Mouse (Mus musculus) cortical plate, adult 2 months (tissue): ENCODE data around the gene Hist1h2bf.

Experiments
- CTCF ChIP-seq: fragments of 200-500 bp; IDR thresholded peaks from 2 replicates; pipeline ENCODE4 v1.5.1; 2011; ENCODE audit warnings: mild to moderate bottlenecking, control low read depth, low read length; ENCODE audit not compliant: insufficient read depth; ENCODE audit errors: extremely low read depth
- POLR2A ChIP-seq: fragments of 200-500 bp; IDR thresholded peaks from 2 replicates; pipeline ENCODE4 v1.6.1; 2011; ENCODE audit warnings: mild to moderate bottlenecking, low read length, control low read depth; ENCODE audit not compliant: insufficient read depth; ENCODE audit errors: extremely low read depth

DNA sequence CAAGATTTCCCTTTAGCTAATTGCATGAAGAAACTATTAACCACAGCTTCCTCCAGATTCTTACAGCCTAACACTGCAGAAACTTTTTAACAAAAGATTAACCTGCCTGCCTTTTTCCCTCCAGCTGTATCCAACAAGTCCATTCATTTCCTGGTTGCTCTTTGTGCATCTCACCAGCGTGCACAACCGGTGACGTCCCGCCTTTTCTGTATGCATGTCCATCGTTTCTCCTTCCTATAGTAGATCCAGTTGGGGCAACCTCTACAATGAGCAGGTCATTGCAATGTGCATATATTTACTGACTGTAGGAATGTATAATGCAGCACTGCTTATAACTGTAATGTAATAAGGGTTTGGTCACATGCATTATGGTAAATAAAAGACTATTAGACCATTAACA lies 50.0 kb downstream of the Hist1h2bf start:
- TF ChIP-seq CTCF (no peak), POLR2A (no peak)
